Mouse (Mus musculus): ENCODE measurements around the gene Prss8. TPM values are rescaled to one million over a fixed set of nuclear protein-coding genes. Genes with fewer than 3 reads are reported as not detected.

Prss8 gene
- total RNA-seq, 2 experiments from 2014 or later: not detected

- DNase-seq (ENCODE audit: low spot score in 2 of 2): no peak
Measured at GRCm38 (mm10) chr7:127930636-127931035, 732 bp upstream of the Prss8 start.

- no peak for DNase-seq (ENCODE audit: low spot score in 2 of 2)
Measured at GRCm38 (mm10) chr7:127928596-127928995, 1.3 kb downstream of the Prss8 start.

- no peak for DNase-seq (ENCODE audit: low spot score in 2 of 2)
Measured at GRCm38 (mm10) chr7:127927726-127928125, 2.2 kb downstream of the Prss8 start.

- DNase-seq (ENCODE audit: low spot score in 2 of 2): no peak
Measured at GRCm38 (mm10) chr7:127926846-127927245, 3.1 kb downstream of the Prss8 start.

GRCm38 (mm10) chr7:127926066-127926465 is 3.8 kb downstream of the Prss8 start:
- no peak for DNase-seq (ENCODE audit: low spot score in 2 of 2)

GRCm38 (mm10) chr7:127925252-127925651 is 4.7 kb downstream of the Prss8 start:
- no peak for DNase-seq (ENCODE audit: low spot score in 2 of 2)

- DNase-seq (ENCODE audit: low spot score in 2 of 2): no peak
Measured at GRCm38 (mm10) chr7:127923714-127924113, 6.2 kb downstream of the Prss8 start.

GRCm38 (mm10) chr7:127922451-127923275 is 7.2 kb downstream of the Prss8 start:
- DNase-seq (ENCODE audit: low spot score in 2 of 2): no peak

- no peak for DNase-seq (ENCODE audit: low spot score in 2 of 2)
Measured at GRCm38 (mm10) chr7:127921516-127921915, 8.4 kb downstream of the Prss8 start.

GRCm38 (mm10) chr7:127919290-127919689 is 10.6 kb downstream of the Prss8 start:
- DNase-seq (ENCODE audit: low spot score in 2 of 2): no peak

GRCm38 (mm10) chr7:127918203-127918602 is 11.7 kb downstream of the Prss8 start:
- no peak for DNase-seq (ENCODE audit: low spot score in 2 of 2)

GRCm38 (mm10) chr7:127915293-127915692 is 14.6 kb downstream of the Prss8 start:
- no peak for DNase-seq (ENCODE audit: low spot score in 2 of 2)

GRCm38 (mm10) chr7:127912938-127913337 is 17.0 kb downstream of the Prss8 start:
- no peak for DNase-seq (ENCODE audit: low spot score in 2 of 2)

GRCm38 (mm10) chr7:127912190-127912871 is 17.6 kb downstream of the Prss8 start, which contains the start of gene Kat8:
TSS of gene Kat8 (plus strand) at chr7:127912516.
- peak; percentile 74 to 87 for DNase-seq (ENCODE audit: low spot score in 2 of 2)

- no peak for DNase-seq (ENCODE audit: low spot score in 2 of 2)
Measured at GRCm38 (mm10) chr7:127908656-127909055, 21.2 kb downstream of the Prss8 start.

GRCm38 (mm10) chr7:127907939-127908338 is 22.0 kb downstream of the Prss8 start:
- no peak for DNase-seq (ENCODE audit: low spot score in 2 of 2)

- DNase-seq (ENCODE audit: low spot score in 2 of 2): peak; percentile 70 to 78
Measured at GRCm38 (mm10) chr7:127903971-127904796, 25.7 kb downstream of the Prss8 start, which contains the start of gene Bckdk. TSS of gene Bckdk (plus strand) at chr7:127904082.

GRCm38 (mm10) chr7:127901772-127902171 is 28.1 kb downstream of the Prss8 start:
- no peak for DNase-seq (ENCODE audit: low spot score in 2 of 2)

- DNase-seq (ENCODE audit: low spot score in 2 of 2): no peak
Measured at GRCm38 (mm10) chr7:127899997-127900396, 29.9 kb downstream of the Prss8 start.

- no peak for DNase-seq (ENCODE audit: low spot score in 2 of 2)
Measured at GRCm38 (mm10) chr7:127898179-127898956, 31.5 kb downstream of the Prss8 start.

GRCm38 (mm10) chr7:127897542-127897941 is 32.4 kb downstream of the Prss8 start:
- DNase-seq (ENCODE audit: low spot score in 2 of 2): no peak
